ENCODE assay signal across 10 mouse cellular contexts in the genomic region with DNA sequence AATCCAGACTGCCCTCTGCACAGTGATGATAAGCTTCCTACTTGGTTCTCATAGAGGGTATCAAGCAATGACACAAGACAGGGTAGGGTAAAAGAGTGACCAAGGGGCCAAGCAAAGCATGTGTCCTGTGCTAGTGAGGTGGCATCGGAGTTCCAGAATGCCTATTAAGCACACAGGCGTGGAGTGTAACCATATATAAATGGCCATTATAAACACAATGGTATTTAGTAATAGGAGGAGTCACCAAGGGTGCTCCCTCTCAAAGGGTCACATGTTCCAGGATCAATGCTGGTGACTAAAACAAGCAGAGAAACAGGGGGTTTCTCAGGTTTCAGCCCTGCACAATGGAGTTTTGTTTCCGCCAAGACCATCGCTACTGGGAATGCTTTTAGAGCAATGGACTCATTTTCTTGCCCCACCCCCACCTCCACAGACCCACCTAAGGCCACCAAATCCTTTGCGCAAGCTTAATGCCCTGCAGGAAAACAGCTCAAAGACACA. TPM values are rescaled to one million over a fixed set of nuclear protein-coding genes. Genes with fewer than 3 reads are reported as not detected.
A peak's percentile ranks its signal among the peaks of the same experiment; 100 is the strongest.
DNase-seq lines count a peak whose midpoint lies in the region; ATAC-seq and TF ChIP-seq lines count a peak whose summit lies in the region.
"Had no signal": no experiment of that assay in that cellular context is flagged by ENCODE, and none has a peak within 500 bp of the region (broad histone marks: within the 10 kb centered on the region; RNA-seq: fewer than 3 reads in every experiment).

No protein-coding gene starts in this region.

- WGBS in embryonic facial prominence, embryonic 10.5 days = 6% methylated on average over 5 of the region's 5 CpGs
- 11% methylated on average over 5 of the region's 5 CpGs for WGBS in hindbrain, embryonic 16.5 days
- WGBS in midbrain, embryonic 13.5 days = 3% methylated on average over 5 of the region's 5 CpGs

- peak; percentile 21 for DNase-seq in ES-E14 (ENCODE audit: low read depth, low spot score)
- DNase-seq in embryonic facial prominence, embryonic 10.5 days (ENCODE audit: low spot score) = peak; percentile 68
- DNase-seq in spleen, adult 12 weeks (ENCODE audit: low spot score) = no peak
- no peak for DNase-seq in left cerebral cortex, adult 2 months (ENCODE audit: extremely low spot score in 1 of 2, low spot score in 2 of 2)
- no peak for DNase-seq in right cerebral cortex, postnatal 14 days
- DNase-seq: thymus, postnatal 25 days had no signal

- intact Hi-C loops in left cerebral cortex, adult 2 months (cut with DNase I) = no loop called here

- H3K4me3 ChIP-seq in ES-E14 (ENCODE audit: insufficient read depth in 1 of 2, low read depth in 1 of 2, low read length in 2 of 2, poor library complexity in 1 of 2, severe bottlenecking in 1 of 2) = peak overlapping the region; percentile 6 to 41; a peak in 2 of 4 replicates
- peak overlapping the region; percentile 39 for H3K4me3 ChIP-seq in embryonic facial prominence, embryonic 10.5 days
- H3K4me3 ChIP-seq in hindbrain, embryonic 16.5 days (ENCODE audit: low read length) = no peak overlapping the region
- H3K4me3 ChIP-seq in midbrain, embryonic 13.5 days (replicated peaks) = 0 out of 2 replicates have a peak overlapping the region, but pooled peaks have one; percentile 8
- H3K4me3 ChIP-seq in left cerebral cortex, adult 2 months = no peak overlapping the region

- no peak overlapping the region for H3K27ac ChIP-seq in ES-E14 (ENCODE audit: insufficient read depth, low read depth, low read length, poor library complexity, severe bottlenecking)
- H3K27ac ChIP-seq in embryonic facial prominence, embryonic 10.5 days (replicated peaks) = peak overlapping the region; percentile 83
- H3K27ac ChIP-seq in hindbrain, embryonic 16.5 days (ENCODE audit: low read depth, low read length) = peak overlapping the region; percentile 72
- peak overlapping the region; percentile 88 for H3K27ac ChIP-seq in midbrain, embryonic 13.5 days
- H3K27ac ChIP-seq in left cerebral cortex, adult 2 months = no peak overlapping the region

- H3K4me1 ChIP-seq in ES-E14 (ENCODE audit: control insufficient read depth in 2 of 2, insufficient read depth in 2 of 2, low read length in 2 of 2, poor library complexity in 1 of 2) = peaks cover 9 to 12% of the 10 kb centered on the region in 2 experiments
- peaks cover 42% of the 10 kb centered on the region for H3K4me1 ChIP-seq in embryonic facial prominence, embryonic 10.5 days
- H3K4me1 ChIP-seq in hindbrain, embryonic 16.5 days (ENCODE audit: control insufficient read depth, insufficient read depth, low read depth, low read length) = peaks cover 26% of the 10 kb centered on the region
- peaks cover 36% of the 10 kb centered on the region for H3K4me1 ChIP-seq in midbrain, embryonic 13.5 days (replicated peaks)

- no peak for TF ChIP-seq CTCF in left cerebral cortex, adult 2 months (IDR thresholded peaks at IDR 0.05)

- no peak overlapping the region for H3K9ac ChIP-seq in ES-E14 (ENCODE audit: insufficient read depth, low read depth, low read length, poor library complexity, severe bottlenecking)
- no peak overlapping the region; the same call in 1 of the 2 replicates for H3K9ac ChIP-seq in hindbrain, embryonic 16.5 days (ENCODE audit: low read depth, low read length)
- H3K9ac ChIP-seq in midbrain, embryonic 13.5 days (replicated peaks) = peak overlapping the region; percentile 56

- no peaks in the 10 kb centered on the region for H3K27me3 ChIP-seq in embryonic facial prominence, embryonic 10.5 days (replicated peaks; ENCODE audit: low read depth, poor library complexity, severe bottlenecking)
- H3K27me3 ChIP-seq in hindbrain, embryonic 16.5 days (replicated peaks; ENCODE audit: control insufficient read depth, insufficient read depth, low read length) = no peaks in the 10 kb centered on the region
- peaks cover 11% of the 10 kb centered on the region for H3K27me3 ChIP-seq in midbrain, embryonic 13.5 days

- in situ Hi-C loops in ES-E14 (cut with MboI; ENCODE audit: low sequenced_read_pairs in 2 of 2, unreplicated experiment in 2 of 2) = no loop called here

- no peaks in the 10 kb centered on the region for H3K36me3 ChIP-seq in ES-E14 (ENCODE audit: control insufficient read depth, insufficient read depth, low read length, poor library complexity, severe bottlenecking)
- H3K36me3 ChIP-seq in embryonic facial prominence, embryonic 10.5 days (replicated peaks) = peaks cover 44% of the 10 kb centered on the region
- no peaks in the 10 kb centered on the region for H3K36me3 ChIP-seq in hindbrain, embryonic 16.5 days (ENCODE audit: control insufficient read depth, insufficient read depth, low read length)
- no peaks in the 10 kb centered on the region; the same call in 1 of the 2 replicates for H3K36me3 ChIP-seq in midbrain, embryonic 13.5 days

- no peaks in the 10 kb centered on the region for H3K9me3 ChIP-seq in ES-E14 (ENCODE audit: control insufficient read depth, insufficient read depth, low read depth, low read length)
- no peaks in the 10 kb centered on the region for H3K9me3 ChIP-seq in embryonic facial prominence, embryonic 10.5 days
- H3K9me3 ChIP-seq in hindbrain, embryonic 16.5 days (ENCODE audit: control insufficient read depth, low read length) = no peaks in the 10 kb centered on the region
- H3K9me3 ChIP-seq in midbrain, embryonic 13.5 days = no peaks in the 10 kb centered on the region

- ATAC-seq in hindbrain, embryonic 16.5 days = peak; percentile 40; the same call in 1 of the 2 replicates
- ATAC-seq in midbrain, embryonic 13.5 days = peak; percentile 77
- no peak for ATAC-seq in erythroid progenitor cell, adult 5-6 weeks (replicated peaks; ENCODE audit: low FRiP score, poor library complexity, severe bottlenecking)

- H3K4me2 ChIP-seq in hindbrain, embryonic 16.5 days (ENCODE audit: low read length) = peak overlapping the region; percentile 22
- peak overlapping the region; percentile 43 for H3K4me2 ChIP-seq in midbrain, embryonic 13.5 days (replicated peaks)

TF ChIP-seq in ES-E14, 5 proteins besides CTCF, POLR2A, EP300 and RAD21:
- TF ChIP-seq MAFK (IDR thresholded peaks at IDR 0.05; ENCODE audit: insufficient read depth, low read depth, low read length) (no peak), ZNF384 (IDR thresholded peaks at IDR 0.05; ENCODE audit: low read depth, low read length) (no peak), CHD2 (IDR thresholded peaks at IDR 0.05; ENCODE audit: low read depth, low read length) (no peak), HCFC1 (IDR thresholded peaks at IDR 0.05; ENCODE audit: borderline replicate concordance, insufficient read depth, low read length) (no peak), ZC3H11A (IDR thresholded peaks at IDR 0.05; ENCODE audit: borderline replicate concordance, low read depth, low read length) (no peak)

RNA-seq across cellular contexts. Expression of a gene that starts 45.1 kb away (rescaled TPM):
- total RNA-seq in ES-E14 (2012; rRNA removed) = 2.1 and 12.4 TPM in 2 replicates
- 67.0 and 71.9 TPM in 2 replicates for polyA plus RNA-seq in embryonic facial prominence, embryonic 10.5 days (2016; fragmentation: Nextera tagmentation; extraction: Ambion mirVana)
- polyA plus RNA-seq in hindbrain, embryonic 16.5 days (2015; fragmentation: Nextera tagmentation; extraction: Ambion mirVana) = 128 and 131 TPM in 2 replicates
- 69.4 and 79.0 TPM in 2 replicates for polyA plus RNA-seq in midbrain, embryonic 13.5 days (2015; fragmentation: Nextera tagmentation; extraction: Ambion mirVana)
- 100 to 1,000 TPM; 110 to 116 TPM for total RNA-seq in left cerebral cortex, adult 2 months (2021)
- total RNA-seq in erythroid progenitor cell, adult 5-6 weeks (2015; ENCODE audit: low replicate concordance) = not detected in 2 replicates
- total RNA-seq in erythroid progenitor cell, adult 5-6 weeks (2017; ENCODE audit: low replicate concordance) = not detected in 2 replicates
- total RNA-seq: common myeloid progenitor, adult 5-6 weeks had no signal

Comparison
In these comparisons a context has a peak if more than half of its experiments do, and no peak if none do; other contexts are left out.
1. DNase-seq: peak in ES-E14 (single experiment) and embryonic facial prominence, embryonic 10.5 days (single experiment); none in spleen, adult 12 weeks (single experiment), left cerebral cortex, adult 2 months (0 of 2) and right cerebral cortex, postnatal 14 days (single experiment).
2. H3K27ac ChIP-seq: peak in embryonic facial prominence, embryonic 10.5 days (single experiment), hindbrain, embryonic 16.5 days (single experiment) and midbrain, embryonic 13.5 days (single experiment); none in ES-E14 (single experiment) and left cerebral cortex, adult 2 months (single experiment).
3. H3K4me3 ChIP-seq: peak in ES-E14 (2 of 2), embryonic facial prominence, embryonic 10.5 days (single experiment) and midbrain, embryonic 13.5 days (single experiment); none in hindbrain, embryonic 16.5 days (single experiment) and left cerebral cortex, adult 2 months (single experiment).